Mouse (Mus musculus): ENCODE measurements around the gene Gm11554. TPM values are rescaled to one million over a fixed set of nuclear protein-coding genes. Genes with fewer than 3 reads are reported as not detected.
"Not testable (repeated sequence)": the region's sequence is repeated elsewhere in the genome, so short reads cannot be mapped to it uniquely, and the experiment has no call there.

The Gm11554 gene
- not detected in 2 replicates for polyA plus RNA-seq (2015; fragmentation: Nextera tagmentation; extraction: Ambion mirVana)

DNA sequence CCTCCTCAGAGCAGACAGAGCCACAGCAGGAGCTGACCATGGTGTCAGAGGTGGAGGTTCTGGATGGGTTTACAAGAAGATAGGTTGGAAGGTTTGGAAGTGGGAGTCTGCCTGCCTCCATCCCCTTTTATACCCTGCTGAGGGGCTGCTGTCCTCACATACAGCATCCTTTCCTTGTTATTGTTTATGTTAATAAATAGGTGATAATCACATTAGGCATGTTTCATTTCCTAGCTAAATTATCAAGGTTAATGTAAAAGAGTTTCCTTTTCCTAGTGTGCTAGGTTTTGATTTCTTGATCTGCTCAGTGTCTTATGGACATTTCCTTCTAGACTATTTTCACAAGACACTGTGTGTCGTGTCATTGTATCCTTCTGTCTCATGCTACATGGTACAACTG, at the start of gene Gm11554:
Gene Gm11554 (minus strand): TSS at position 101 of the 400 bp plus-strand sequence.
- not testable (repeated sequence) for ATAC-seq; H3K4me3 ChIP-seq; H3K36me3 ChIP-seq (ENCODE audit: poor library complexity, severe bottlenecking); H3K27me3 ChIP-seq; H3K27ac ChIP-seq; H3K4me2 ChIP-seq; H3K9ac ChIP-seq; H3K9me3 ChIP-seq (replicated peaks); H3K4me1 ChIP-seq
- WGBS = no CpG with 5 or more reads among the region's 1 CpGs

GRCm38 (mm10) chr11:99851508-99851907, 47.3 kb upstream of the Gm11554 start, which contains the start of gene Krtap4-16:
Krtap4-16 (minus strand) TSS chr11:99851608.
- no peaks in the 10 kb centered on the region for H3K36me3 ChIP-seq (ENCODE audit: poor library complexity, severe bottlenecking)
- no peak within 1 kb of the TSS for H3K4me2 ChIP-seq
- no peak for ATAC-seq
- H3K9me3 ChIP-seq (replicated peaks) = no peaks in the 10 kb centered on the region; the same call in 1 of the 2 replicates
- H3K27ac ChIP-seq = no peak within 1 kb of the TSS
- no peak within 1 kb of the TSS for H3K9ac ChIP-seq
- H3K4me3 ChIP-seq = no peak within 1 kb of the TSS
- H3K4me1 ChIP-seq = 0 out of 2 replicates have a peak, but pooled peaks cover 4% of the 10 kb centered on the region
- H3K27me3 ChIP-seq = no peaks in the 10 kb centered on the region

DNA sequence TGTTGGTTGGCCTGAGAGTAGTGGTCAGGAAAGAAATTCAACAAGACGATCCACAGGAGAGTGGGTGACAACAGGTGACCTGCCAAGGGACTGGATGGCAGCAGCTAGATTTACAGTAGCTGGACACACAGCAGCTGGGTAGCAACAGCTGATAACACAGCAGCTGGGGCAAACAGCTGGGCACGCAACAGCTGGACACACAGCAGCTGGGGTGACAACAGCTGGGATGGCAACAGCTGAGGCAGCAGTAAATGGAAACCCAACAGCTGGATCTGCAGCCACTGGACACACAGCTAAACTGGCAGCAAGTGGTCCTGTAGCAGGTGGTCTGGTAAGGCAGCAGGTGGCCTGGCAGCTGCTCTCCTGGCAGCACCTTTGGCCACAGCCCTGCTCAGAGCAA, 42.5 kb upstream of the Gm11554 start:
- H3K9me3 ChIP-seq (replicated peaks) = no peaks in the 10 kb centered on the region; the same call in 1 of the 2 replicates
- WGBS = 76% methylated on average over 2 of the region's 2 CpGs
- no peak overlapping the region for H3K27ac ChIP-seq
- ATAC-seq = no peak
- H3K9ac ChIP-seq = no peak overlapping the region
- H3K4me1 ChIP-seq = peaks cover 9% of the 10 kb centered on the region
- H3K36me3 ChIP-seq (ENCODE audit: poor library complexity, severe bottlenecking) = no peaks in the 10 kb centered on the region
- no peak overlapping the region for H3K4me2 ChIP-seq
- no peak overlapping the region for H3K4me3 ChIP-seq
- H3K27me3 ChIP-seq = no peaks in the 10 kb centered on the region

DNA sequence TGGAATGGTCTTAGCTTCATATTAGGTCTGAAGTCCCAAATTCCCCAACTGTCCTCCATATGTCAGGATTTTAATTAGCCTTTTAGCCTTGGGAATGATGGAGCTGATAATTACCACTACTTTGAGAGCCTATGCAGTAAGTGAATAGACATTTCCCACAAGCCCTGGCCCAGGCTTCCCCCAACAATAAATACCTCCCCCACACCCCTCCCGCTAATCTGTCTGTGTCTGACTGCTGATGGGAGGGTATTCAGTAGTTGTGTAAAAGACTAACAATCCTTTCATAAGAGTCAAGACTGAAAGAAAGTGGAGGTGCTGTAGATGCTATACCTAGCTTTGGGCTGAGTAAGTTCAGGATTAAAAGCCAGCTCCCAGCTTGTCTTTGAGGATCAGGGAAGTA, 37.9 kb upstream of the Gm11554 start:
- ATAC-seq = no peak
- no peaks in the 10 kb centered on the region for H3K36me3 ChIP-seq (ENCODE audit: poor library complexity, severe bottlenecking)
- no peak overlapping the region for H3K4me2 ChIP-seq
- H3K4me3 ChIP-seq = no peak overlapping the region
- no peaks in the 10 kb centered on the region for H3K27me3 ChIP-seq
- no peaks in the 10 kb centered on the region for H3K9me3 ChIP-seq (replicated peaks)
- 17% methylated on average over 1 of the region's 1 CpGs for WGBS
- peaks cover 11% of the 10 kb centered on the region for H3K4me1 ChIP-seq
- no peak overlapping the region for H3K27ac ChIP-seq
- no peak overlapping the region for H3K9ac ChIP-seq

DNA sequence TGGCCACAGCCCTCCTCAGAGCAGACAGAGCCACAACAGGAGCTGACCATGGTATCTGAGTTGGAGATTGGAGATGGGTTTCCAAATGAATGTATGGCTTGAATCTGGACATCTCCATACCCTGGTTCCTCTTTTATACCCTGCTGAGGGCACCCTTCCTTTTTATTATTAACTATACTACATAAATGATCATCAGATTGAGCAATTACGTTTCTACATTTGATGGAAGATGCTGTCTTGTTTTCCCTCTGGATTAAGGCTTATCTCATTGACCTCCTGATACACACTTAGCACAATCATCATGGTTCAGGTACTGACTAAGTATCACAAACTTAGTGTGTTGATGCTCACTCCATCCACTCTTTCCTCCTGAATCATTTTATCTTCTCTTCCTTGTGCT, 33.7 kb upstream of the Gm11554 start, which contains the start of gene 2300003K06Rik:
Gene 2300003K06Rik (minus strand): TSS at position 101 of the 400 bp plus-strand sequence.
- Histone ChIP-seq H3K4me2 (no peak within 1 kb of the TSS), H3K27me3 (no peaks in the 10 kb centered on the region), H3K27ac (no peak within 1 kb of the TSS), H3K4me3 (no peak within 1 kb of the TSS), H3K36me3 (ENCODE audit: poor library complexity, severe bottlenecking) (no peaks in the 10 kb centered on the region), H3K4me1 (peaks cover 11% of the 10 kb centered on the region), H3K9ac (no peak within 1 kb of the TSS), H3K9me3 (replicated peaks) (no peaks in the 10 kb centered on the region)
- ATAC-seq = no peak
- WGBS = 83% methylated on average over 1 of the region's 1 CpGs

- H3K27me3 ChIP-seq; H3K4me1 ChIP-seq; H3K27ac ChIP-seq; H3K36me3 ChIP-seq (ENCODE audit: poor library complexity, severe bottlenecking); H3K9me3 ChIP-seq (replicated peaks); H3K9ac ChIP-seq; ATAC-seq; H3K4me3 ChIP-seq; H3K4me2 ChIP-seq: not testable (repeated sequence)
- WGBS = 88% methylated on average over 2 of the region's 2 CpGs
Measured at GRCm38 (mm10) chr11:99815566-99815965, 11.3 kb upstream of the Gm11554 start, which contains the start of gene Gm11564. Gm11564 (minus strand) TSS chr11:99815666.

DNA sequence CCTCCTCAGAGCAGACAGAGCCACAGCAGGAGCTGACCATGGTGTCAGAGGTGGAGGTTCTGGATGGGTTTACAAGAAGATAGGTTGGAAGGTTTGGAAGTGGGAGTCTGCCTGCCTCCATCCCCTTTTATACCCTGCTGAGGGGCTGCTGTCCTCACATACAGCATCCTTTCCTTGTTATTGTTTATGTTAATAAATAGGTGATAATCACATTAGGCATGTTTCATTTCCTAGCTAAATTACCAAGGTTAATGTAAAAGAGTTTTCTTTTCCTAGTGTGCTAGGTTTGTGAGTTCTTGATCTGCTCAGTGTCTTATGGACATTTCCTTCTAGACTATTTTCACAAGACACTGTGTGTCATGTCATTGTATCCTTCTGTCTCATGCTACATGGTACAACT, 5.5 kb upstream of the Gm11554 start, which contains the start of gene Krtap4-13:
Gene Krtap4-13 (minus strand): TSS at position 101 of the 400 bp plus-strand sequence.
- H3K27ac ChIP-seq; H3K36me3 ChIP-seq (ENCODE audit: poor library complexity, severe bottlenecking); H3K27me3 ChIP-seq; ATAC-seq; H3K9me3 ChIP-seq (replicated peaks); H3K4me1 ChIP-seq; H3K9ac ChIP-seq; H3K4me2 ChIP-seq; H3K4me3 ChIP-seq: not testable (repeated sequence)

- H3K27ac ChIP-seq; ATAC-seq; H3K9ac ChIP-seq; H3K36me3 ChIP-seq (ENCODE audit: poor library complexity, severe bottlenecking); H3K9me3 ChIP-seq (replicated peaks); H3K27me3 ChIP-seq; H3K4me1 ChIP-seq; H3K4me3 ChIP-seq; H3K4me2 ChIP-seq: not testable (repeated sequence)
- no CpG with 5 or more reads among the region's 1 CpGs for WGBS
Measured at GRCm38 (mm10) chr11:99798832-99799231, 5.4 kb downstream of the Gm11554 start, which contains the start of gene Gm11569. Gm11569 (minus strand) TSS chr11:99798932.

- Histone ChIP-seq H3K4me1 (no peaks in the 10 kb centered on the region), H3K27ac (no peak within 1 kb of the TSS), H3K9ac (no peak within 1 kb of the TSS), H3K4me2 (no peak within 1 kb of the TSS), H3K27me3 (no peaks in the 10 kb centered on the region), H3K4me3 (no peak within 1 kb of the TSS), H3K9me3 (replicated peaks) (no peaks in the 10 kb centered on the region), H3K36me3 (ENCODE audit: poor library complexity, severe bottlenecking) (no peaks in the 10 kb centered on the region)
- ATAC-seq = no peak
- WGBS = 85% methylated on average over 2 of the region's 2 CpGs
Measured at GRCm38 (mm10) chr11:99793367-99793766, 10.9 kb downstream of the Gm11554 start, which contains the start of gene Gm11596. Gm11596 (minus strand) TSS chr11:99793467.

GRCm38 (mm10) chr11:99784900-99785299, 19.3 kb downstream of the Gm11554 start, which contains the start of gene Krtap4-9:
Krtap4-9 (plus strand) TSS chr11:99785200.
- H3K4me1 ChIP-seq, H3K4me3 ChIP-seq: not testable (repeated sequence)

DNA sequence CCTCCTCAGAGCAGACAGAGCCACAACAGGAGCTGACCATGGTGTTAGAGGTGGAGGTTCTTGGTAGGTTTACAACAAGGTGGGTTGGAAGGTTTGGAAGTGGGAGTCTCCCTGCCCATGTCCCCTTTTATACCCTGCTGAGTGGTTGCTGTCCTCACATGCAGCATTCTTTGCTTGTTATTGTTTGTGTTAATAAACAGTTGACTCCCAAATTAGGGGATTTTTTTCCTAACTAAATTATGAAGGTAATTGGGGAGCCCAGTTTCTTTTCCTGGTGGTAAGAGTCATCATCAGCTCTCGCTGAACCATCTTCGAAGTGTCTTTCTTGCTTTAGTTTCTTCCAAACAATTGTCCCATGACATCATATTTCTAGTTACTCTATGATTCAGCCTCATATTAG, 23.6 kb downstream of the Gm11554 start, which contains the start of gene Krtap4-8:
Gene Krtap4-8 (minus strand): TSS at position 101 of the 400 bp plus-strand sequence.
- Histone ChIP-seq H3K27me3 (no peaks in the 10 kb centered on the region), H3K4me2 (no peak within 1 kb of the TSS), H3K9me3 (replicated peaks) (no peaks in the 10 kb centered on the region), H3K4me3 (no peak within 1 kb of the TSS), H3K4me1 (no peaks in the 10 kb centered on the region), H3K9ac (no peak within 1 kb of the TSS), H3K36me3 (ENCODE audit: poor library complexity, severe bottlenecking) (no peaks in the 10 kb centered on the region), H3K27ac (no peak within 1 kb of the TSS)
- 97% methylated on average over 2 of the region's 2 CpGs for WGBS
- ATAC-seq = no peak

More at GRCm38 (mm10) chr11:99784900-99785299, 19.3 kb downstream of the Gm11554 start, which contains the start of gene Krtap4-9:
- not testable (repeated sequence) for H3K4me2 ChIP-seq; H3K9me3 ChIP-seq (replicated peaks); H3K36me3 ChIP-seq (ENCODE audit: poor library complexity, severe bottlenecking); H3K9ac ChIP-seq; ATAC-seq; H3K27ac ChIP-seq; H3K27me3 ChIP-seq

DNA sequence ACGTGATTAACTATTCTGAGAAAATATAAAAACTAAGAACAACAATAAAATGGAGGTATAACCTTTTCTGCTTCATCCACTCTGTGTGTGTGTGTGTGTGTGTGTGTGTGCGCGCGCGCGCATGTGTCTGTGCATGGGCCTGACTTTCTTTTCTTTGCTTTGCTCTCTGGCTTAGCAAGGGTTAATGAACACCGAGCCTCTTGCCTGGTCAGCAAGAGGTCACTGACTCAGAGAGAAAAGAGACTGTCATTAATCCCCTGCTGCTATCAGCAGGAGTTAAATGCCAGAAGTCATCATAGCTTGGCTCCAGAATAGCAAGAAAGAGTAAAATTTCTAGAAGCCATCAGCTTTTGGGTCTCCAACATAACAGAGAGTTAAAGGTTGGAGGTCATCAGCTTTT, 25.8 kb downstream of the Gm11554 start:
- no peak overlapping the region for H3K27ac ChIP-seq
- no peaks in the 10 kb centered on the region for H3K4me1 ChIP-seq
- H3K9me3 ChIP-seq (replicated peaks) = no peaks in the 10 kb centered on the region
- no peak overlapping the region for H3K9ac ChIP-seq
- H3K4me2 ChIP-seq = no peak overlapping the region
- 38% methylated on average over 7 of the region's 7 CpGs for WGBS
- no peak for ATAC-seq
- H3K4me3 ChIP-seq = no peak overlapping the region
- H3K27me3 ChIP-seq = no peaks in the 10 kb centered on the region
- no peaks in the 10 kb centered on the region for H3K36me3 ChIP-seq (ENCODE audit: poor library complexity, severe bottlenecking)

DNA sequence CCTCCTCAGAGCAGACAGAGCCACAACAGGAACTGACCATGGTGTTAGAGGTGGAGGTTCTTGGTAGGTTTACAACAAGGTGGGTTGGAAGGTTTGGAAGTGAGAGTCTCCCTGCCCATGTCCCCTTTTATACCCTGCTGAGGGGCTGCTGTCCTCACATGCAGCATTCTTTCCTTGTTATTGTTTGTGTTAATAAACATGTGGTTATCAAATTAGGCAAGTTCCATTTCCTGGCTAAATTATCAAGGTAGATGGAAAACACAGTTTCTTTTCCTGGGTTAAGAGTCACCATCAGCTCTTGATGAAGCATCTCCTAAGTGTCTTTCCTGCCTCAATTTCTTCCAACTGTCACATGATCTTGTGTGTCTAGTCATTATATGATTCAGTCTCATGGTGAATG, 31.4 kb downstream of the Gm11554 start, which contains the start of gene Gm11595:
Gene Gm11595 (minus strand): TSS at position 101 of the 400 bp plus-strand sequence.
- not testable (repeated sequence) for H3K9me3 ChIP-seq (replicated peaks); ATAC-seq; H3K27me3 ChIP-seq; H3K4me3 ChIP-seq; H3K9ac ChIP-seq; H3K4me2 ChIP-seq; H3K27ac ChIP-seq; H3K36me3 ChIP-seq (ENCODE audit: poor library complexity, severe bottlenecking); H3K4me1 ChIP-seq
